Mouse (Mus musculus): ENCODE measurements around the gene Shoc2.
"Not testable (repeated sequence)": the region's sequence is repeated elsewhere in the genome, so short reads cannot be mapped to it uniquely, and the experiment has no call there.

The Shoc2 gene

GRCm38 (mm10) chr19:53943802-53944785 is at the start of gene Shoc2, which contains the start of gene Bbip1:
Gene Shoc2, plus strand, starts transcription at chr19:53944306.
Gene Bbip1, minus strand, starts transcription at chr19:53944627.
- peak; percentile 98 for DNase-seq

GRCm38 (mm10) chr19:53894538-53895121 is 49.5 kb upstream of the Shoc2 start:
- peak; percentile 35 for DNase-seq

- no peak for DNase-seq
These were observed 46.1 kb upstream of the Shoc2 start for GRCm38 (mm10) chr19:53898046-53898445.

GRCm38 (mm10) chr19:53898498-53898897 is 45.6 kb upstream of the Shoc2 start:
- no peak for DNase-seq

- no peak for DNase-seq
These were observed 44.9 kb upstream of the Shoc2 start for GRCm38 (mm10) chr19:53898970-53899900.

GRCm38 (mm10) chr19:53899941-53900610 is 44.0 kb upstream of the Shoc2 start:
- no peak for DNase-seq

GRCm38 (mm10) chr19:53901931-53902738 is 42.0 kb upstream of the Shoc2 start:
- DNase-seq: no peak

GRCm38 (mm10) chr19:53902739-53903487 is 41.2 kb upstream of the Shoc2 start:
- DNase-seq: peak; percentile 93

- DNase-seq: peak; percentile 54
These were observed 40.4 kb upstream of the Shoc2 start for GRCm38 (mm10) chr19:53903507-53904321.

GRCm38 (mm10) chr19:53904833-53905480 is 39.1 kb upstream of the Shoc2 start:
- DNase-seq: no peak

- DNase-seq: no peak
These were observed 37.9 kb upstream of the Shoc2 start for GRCm38 (mm10) chr19:53906033-53906702.

GRCm38 (mm10) chr19:53906703-53907070 is 37.4 kb upstream of the Shoc2 start:
- not testable (repeated sequence) for DNase-seq

GRCm38 (mm10) chr19:53914950-53915349 is 29.2 kb upstream of the Shoc2 start:
- no peak for DNase-seq

- DNase-seq: no peak
These were observed 24.6 kb upstream of the Shoc2 start for GRCm38 (mm10) chr19:53919541-53919940.

- DNase-seq: not testable (repeated sequence)
These were observed 22.1 kb upstream of the Shoc2 start for GRCm38 (mm10) chr19:53921996-53922395.

- no peak for DNase-seq
These were observed 18.8 kb upstream of the Shoc2 start for GRCm38 (mm10) chr19:53925338-53925751.

- DNase-seq: no peak
These were observed 17.4 kb upstream of the Shoc2 start for GRCm38 (mm10) chr19:53926705-53927104.

GRCm38 (mm10) chr19:53929218-53929617 is 14.9 kb upstream of the Shoc2 start:
- no peak for DNase-seq

GRCm38 (mm10) chr19:53933050-53933449 is 11.1 kb upstream of the Shoc2 start:
- no peak for DNase-seq
